11 mouse cellular contexts compared by ENCODE assay signal in the genomic region with DNA sequence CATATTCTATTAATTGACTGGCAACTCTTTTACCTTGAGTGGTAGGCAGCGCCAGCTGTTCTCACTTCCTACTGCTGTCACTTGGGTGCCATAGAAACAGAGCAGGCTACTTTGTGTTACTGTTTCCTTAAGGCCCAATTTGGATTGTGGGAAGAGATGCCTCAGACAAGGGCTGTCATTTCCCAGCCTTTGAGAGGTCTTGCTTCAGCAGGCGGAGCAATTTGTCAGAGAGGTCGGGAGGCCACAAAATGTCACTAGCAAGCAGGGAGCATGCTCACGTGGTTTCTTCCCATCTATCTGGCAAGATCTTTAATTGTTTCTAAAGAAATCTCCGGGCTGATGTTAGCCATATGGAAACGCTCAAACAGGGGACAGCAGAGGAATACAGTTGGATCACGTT.
DNase-seq lines count a peak whose midpoint lies in the region; ATAC-seq and TF ChIP-seq lines count a peak whose summit lies in the region.
"Had no signal": no experiment of that assay in that cellular context is flagged by ENCODE, and none has a peak within 500 bp of the region (broad histone marks: within the 10 kb centered on the region; RNA-seq: fewer than 3 reads in every experiment).

No protein-coding gene starts in this region.

- no peaks in the 10 kb centered on the region for H3K9me3 ChIP-seq in embryonic facial prominence, embryonic 14.5 days (ENCODE audit: control insufficient read depth, low read length)

- no peak for TF ChIP-seq POLR2A in kidney, adult 2 months (IDR thresholded peaks at IDR 0.05; ENCODE audit: low read depth, low read length)

- H3K9ac ChIP-seq in embryonic facial prominence, embryonic 14.5 days (ENCODE audit: low read depth, low read length), result no peak overlapping the region
- H3K9ac ChIP-seq: liver, embryonic 14.5 days had no signal

- no peaks in the 10 kb centered on the region for H3K4me1 ChIP-seq in kidney, adult 2 months (ENCODE audit: control insufficient read depth, insufficient read depth, low read length)
- no peaks in the 10 kb centered on the region; the same call in 1 of the 2 replicates for H3K4me1 ChIP-seq in embryonic facial prominence, embryonic 14.5 days (ENCODE audit: control insufficient read depth, insufficient read depth, low read length)

- no peak for TF ChIP-seq CTCF in kidney, adult 2 months (conservative IDR thresholded peaks at IDR 0.05; ENCODE audit: insufficient read depth, insufficient read length, low read depth, low read length)

- H3K4me2 ChIP-seq in embryonic facial prominence, embryonic 14.5 days (ENCODE audit: low read depth, low read length), result no peak overlapping the region

- 38% methylated on average over 7 of the region's 7 CpGs for WGBS in kidney, adult 2 months
- whole genome bisulfite sequencing in embryonic facial prominence, embryonic 14.5 days, result 17% methylated on average over 7 of the region's 7 CpGs

- H3K27me3 ChIP-seq in kidney, adult 2 months (replicated peaks; ENCODE audit: control insufficient read depth, insufficient read depth, low read length), result no peaks in the 10 kb centered on the region
- no peaks in the 10 kb centered on the region for H3K27me3 ChIP-seq in embryonic facial prominence, embryonic 14.5 days (replicated peaks; ENCODE audit: control insufficient read depth, insufficient read depth, low read length)

- H3K27ac ChIP-seq in kidney, adult 2 months (ENCODE audit: insufficient read depth, low read depth, low read length), result no peak overlapping the region
- no peak overlapping the region for H3K27ac ChIP-seq in embryonic facial prominence, embryonic 14.5 days (replicated peaks; ENCODE audit: low read depth, low read length)
- H3K27ac ChIP-seq: liver, embryonic 14.5 days had no signal

- no peak overlapping the region for H3K4me3 ChIP-seq in kidney, adult 2 months (ENCODE audit: insufficient read depth, low read depth, low read length)
- no peak overlapping the region for H3K4me3 ChIP-seq in embryonic facial prominence, embryonic 14.5 days (ENCODE audit: low read depth, low read length)

- H3K36me3 ChIP-seq in kidney, adult 2 months (ENCODE audit: control insufficient read depth, insufficient read depth, low read length), result no peaks in the 10 kb centered on the region
- no peaks in the 10 kb centered on the region for H3K36me3 ChIP-seq in embryonic facial prominence, embryonic 14.5 days (ENCODE audit: control insufficient read depth, insufficient read depth, low read length)

- no peak for ATAC-seq in embryonic facial prominence, embryonic 14.5 days (ENCODE audit: low read depth)

- DNase-seq in kidney, adult 2 months, result peak; percentile 37
- no peak for DNase-seq in kidney, adult 18-20 months
- DNase-seq in embryonic facial prominence, embryonic 14.5 days (ENCODE audit: low spot score), result peak; percentile 46
- peak; percentile 79 for DNase-seq in kidney, postnatal 10 days
- peak; percentile 60 for DNase-seq in lung, postnatal 36 days
- DNase-seq in ovary, postnatal 36 days (ENCODE audit: low spot score), result no peak
- no peak for DNase-seq in thymus, postnatal 0 days (ENCODE audit: low spot score)
- no peak for DNase-seq in thymus, postnatal 36 days
- DNase-seq: cerebellum, postnatal 36 days; gastrocnemius, postnatal 14 days had no signal

Comparison
In these comparisons a context has a peak if more than half of its experiments do, and no peak if none do; other contexts are left out.
1. DNase-seq: peak in kidney, adult 2 months (single experiment), embryonic facial prominence, embryonic 14.5 days (single experiment), kidney, postnatal 10 days (single experiment) and lung, postnatal 36 days (single experiment); none in kidney, adult 18-20 months (single experiment), ovary, postnatal 36 days (single experiment), thymus, postnatal 0 days (single experiment) and thymus, postnatal 36 days (0 of 2).